Mouse (Mus musculus) liver, embryonic 11.5 days (tissue): ENCODE data around the gene Ces1f. TPM values are rescaled to one million over a fixed set of nuclear protein-coding genes. Genes with fewer than 3 reads are reported as not detected.

Experiments used
- ATAC-seq: fragments of 200-750 bp; cut with Nextera tagmentation; replicated peaks from 2 replicates; pipeline ENCODE4 v1.8.0; 2017; ENCODE audit warnings: moderate number of reproducible peaks, mild to moderate bottlenecking, moderate TSS enrichment, moderate library complexity; ENCODE audit not compliant: low FRiP score
- DNase-seq: peaks from one replicate; pipeline ENCODE4 v3.0.0-alpha.2; 2017; ENCODE audit warnings: low spot score
- H3K27ac ChIP-seq: fragments of 300-500 bp; sonication (generic); 2 replicates; pipeline ENCODE4 v1.5.1; 2014; ENCODE audit warnings: mild to moderate bottlenecking, low read depth, low read length, control low read depth
- H3K27me3 ChIP-seq: fragments of 300-500 bp; sonication (generic); replicated peaks from 2 replicates; pipeline ENCODE4 v1.6.1; 2014; ENCODE audit warnings: low read length, mixed read lengths; ENCODE audit not compliant: control insufficient read depth, insufficient read depth
- H3K36me3 ChIP-seq: fragments of 300-500 bp; sonication (generic); 2 replicates; pipeline ENCODE4 v1.6.1; 2014; ENCODE audit warnings: mild to moderate bottlenecking, low read length, moderate library complexity, mixed read lengths; ENCODE audit not compliant: control insufficient read depth, insufficient read depth
- H3K4me1 ChIP-seq: fragments of 300-500 bp; sonication (generic); replicated peaks from 2 replicates; pipeline ENCODE4 v1.6.1; 2014; ENCODE audit warnings: low read length, mixed read lengths; ENCODE audit not compliant: control insufficient read depth, insufficient read depth
- H3K4me2 ChIP-seq: fragments of 300-500 bp; sonication (generic); 2 replicates; pipeline ENCODE4 v1.6.1; 2014; ENCODE audit warnings: mild to moderate bottlenecking, control low read depth, moderate library complexity
- H3K4me3 ChIP-seq: fragments of 300-500 bp; sonication (generic); 2 replicates; pipeline ENCODE4 v1.5.1; 2014; ENCODE audit warnings: low read depth, low read length, control low read depth
- H3K9ac ChIP-seq: fragments of 300-500 bp; sonication (generic); 2 replicates; pipeline ENCODE4 v1.6.1; 2014; ENCODE audit warnings: low read depth, low read length, control low read depth
- H3K9me3 ChIP-seq: fragments of 300-500 bp; sonication (generic); 2 replicates; pipeline ENCODE4 v1.6.1; 2016; ENCODE audit warnings: low read length, inconsistent platforms, mixed read lengths; ENCODE audit not compliant: control insufficient read depth
- WGBS: fragments of 180-500 bp; shearing (Covaris S2); extraction: QIAGEN DNeasy Blood & Tissue Kit; methylation state at CpG from one replicate; pipeline ENCODE4 v1.1.7; 2014; 5-methylcytosine and 5-hydroxymethylcytosine counted together
- polyA plus RNA-seq: library from polyadenylated mRNA; unstranded; fragments of >200 nt; fragmentation: Nextera tagmentation; extraction: Ambion mirVana; gene quantifications from 2 replicates; pipeline ENCODE4 v1.2.1, GENCODE M21; 2014

Ces1f gene
- polyA plus RNA-seq, 1 experiment from 2014 or later: not detected

DNA sequence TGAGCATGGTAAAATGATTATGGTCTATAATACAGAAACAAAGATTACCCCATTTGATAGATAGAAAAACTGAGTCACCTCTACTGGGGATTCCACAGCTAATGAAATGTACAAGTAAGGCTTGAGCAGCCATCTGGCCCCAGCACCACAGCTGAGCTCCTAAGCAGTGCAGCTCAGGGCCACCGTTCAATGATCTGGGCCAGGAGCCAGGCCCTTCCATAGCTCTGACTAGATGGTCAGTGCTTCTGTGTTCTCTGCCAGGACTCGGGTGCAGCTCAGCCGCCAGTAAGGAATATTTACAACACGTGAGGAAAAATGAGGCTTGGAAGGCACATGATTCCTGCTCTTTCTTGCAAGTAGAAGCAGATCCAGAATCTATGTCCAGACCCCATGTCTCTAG is 6.9 kb downstream of the Ces1f start:
- ATAC-seq (no peak), DNase-seq (no peak)
- Histone ChIP-seq H3K9me3 (no peaks in the 10 kb centered on the region), H3K4me2 (no peak overlapping the region), H3K27me3 (no peaks in the 10 kb centered on the region), H3K36me3 (no peaks in the 10 kb centered on the region), H3K4me1 (no peaks in the 10 kb centered on the region), H3K9ac (no peak overlapping the region), H3K4me3 (no peak overlapping the region), H3K27ac (no peak overlapping the region)
- 81% methylated on average over 4 of the region's 4 CpGs for WGBS

DNA sequence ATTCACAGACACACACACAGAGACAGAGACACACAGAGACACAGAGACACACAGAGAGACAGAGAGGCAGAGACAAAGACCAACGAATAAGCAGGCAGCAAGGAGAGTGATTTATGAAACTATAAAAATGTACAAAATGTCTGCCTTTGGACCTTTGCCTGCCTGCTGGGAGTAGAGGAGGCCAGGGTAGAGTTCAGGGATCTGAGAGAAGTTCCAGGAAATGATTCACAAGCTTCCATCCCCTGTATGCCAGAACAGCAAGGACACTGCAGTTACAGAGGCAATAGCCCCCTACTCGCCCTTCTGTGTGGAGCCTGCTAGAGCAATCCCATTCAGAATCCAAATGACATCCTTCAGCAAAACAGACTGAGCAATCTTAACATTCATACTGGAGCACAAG is 18.1 kb downstream of the Ces1f start:
- Histone ChIP-seq H3K27ac (no peak overlapping the region), H3K4me2 (no peak overlapping the region), H3K4me1 (no peaks in the 10 kb centered on the region), H3K36me3 (no peaks in the 10 kb centered on the region), H3K4me3 (no peak overlapping the region), H3K27me3 (no peaks in the 10 kb centered on the region), H3K9me3 (no peaks in the 10 kb centered on the region), H3K9ac (no peak overlapping the region)
- DNase-seq: no peak
- ATAC-seq: no peak
- WGBS: 54% methylated on average over 2 of the region's 2 CpGs

DNA sequence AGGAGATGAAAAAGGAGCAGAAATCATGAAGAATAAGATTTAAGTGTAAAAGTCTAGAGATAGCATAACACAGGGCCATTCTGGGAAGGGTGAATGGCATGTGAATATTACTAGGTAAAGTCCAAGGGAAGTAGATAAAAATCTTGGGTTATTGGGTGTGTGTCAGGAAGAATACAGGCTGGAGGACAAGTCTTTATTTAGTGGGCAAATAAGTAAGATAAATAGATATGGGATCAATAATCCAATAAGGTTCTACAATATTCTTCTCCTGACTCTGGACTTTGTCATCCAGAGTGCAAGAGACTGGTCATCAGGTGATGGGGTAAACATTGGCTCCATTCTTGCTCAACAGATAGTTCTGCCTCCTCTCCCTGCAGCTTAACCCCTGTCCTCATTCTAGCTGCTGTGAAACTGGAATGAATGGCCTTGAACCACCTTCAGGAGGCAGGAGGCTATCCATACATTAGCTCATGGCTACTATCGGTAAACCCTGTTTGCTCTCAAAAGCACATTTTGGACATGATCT is 27.1 kb downstream of the Ces1f start:
- ATAC-seq (no peak; the same call in 1 of the 2 replicates), DNase-seq (no peak)
- 79% methylated on average over 1 of the region's 1 CpGs for WGBS
- Histone ChIP-seq H3K4me1 (no peaks in the 10 kb centered on the region), H3K27ac (no peak overlapping the region), H3K9ac (no peak overlapping the region), H3K27me3 (no peaks in the 10 kb centered on the region), H3K4me2 (no peak overlapping the region), H3K4me3 (no peak overlapping the region), H3K9me3 (no peaks in the 10 kb centered on the region), H3K36me3 (no peaks in the 10 kb centered on the region)

DNA sequence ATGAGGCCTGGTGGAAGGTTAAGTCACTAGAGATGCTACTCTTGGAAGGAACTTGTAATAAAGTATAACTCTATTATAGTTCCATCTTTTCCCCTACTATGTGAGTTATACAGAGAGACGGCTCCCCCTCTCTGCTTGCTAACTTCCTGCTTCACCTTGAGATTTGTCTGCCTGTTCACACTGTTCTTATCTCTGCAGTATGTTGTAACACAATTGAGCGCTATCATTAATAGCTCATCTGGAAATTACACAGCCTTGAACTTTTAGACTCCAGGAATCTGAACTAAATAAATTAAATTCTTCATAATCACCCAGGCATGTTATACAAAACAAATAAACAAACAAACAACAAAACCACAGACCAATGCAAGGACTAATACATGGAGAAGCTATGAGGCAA is 33.5 kb downstream of the Ces1f start:
- ATAC-seq (no peak), DNase-seq (no peak)
- Histone ChIP-seq H3K4me3 (no peak overlapping the region), H3K9me3 (no peaks in the 10 kb centered on the region), H3K36me3 (no peaks in the 10 kb centered on the region), H3K27ac (no peak overlapping the region), H3K4me1 (no peaks in the 10 kb centered on the region), H3K4me2 (no peak overlapping the region), H3K27me3 (no peaks in the 10 kb centered on the region), H3K9ac (no peak overlapping the region)
- WGBS: 76% methylated on average over 2 of the region's 2 CpGs

DNA sequence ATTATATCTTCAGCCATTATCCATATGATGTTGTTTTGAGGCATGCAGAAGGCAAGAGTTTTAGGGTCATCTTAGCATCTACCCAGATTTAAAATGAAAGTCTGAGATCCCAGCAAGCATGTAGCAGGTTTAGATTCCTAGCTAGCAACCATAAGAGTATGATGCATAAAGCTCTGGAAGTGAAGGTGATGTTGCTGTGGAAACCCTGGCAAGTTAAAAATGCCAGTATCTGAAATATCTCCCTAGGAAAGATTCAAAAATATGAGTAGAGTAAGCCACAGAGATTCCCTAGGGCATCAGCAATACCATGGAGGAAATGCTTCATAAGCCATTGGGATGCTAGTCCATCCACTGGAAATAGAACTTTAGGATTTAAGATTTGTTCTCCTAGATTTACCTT is 39.7 kb downstream of the Ces1f start:
- ATAC-seq: no peak
- H3K4me3 ChIP-seq: no peak overlapping the region
- H3K4me1 ChIP-seq: no peaks in the 10 kb centered on the region

DNA sequence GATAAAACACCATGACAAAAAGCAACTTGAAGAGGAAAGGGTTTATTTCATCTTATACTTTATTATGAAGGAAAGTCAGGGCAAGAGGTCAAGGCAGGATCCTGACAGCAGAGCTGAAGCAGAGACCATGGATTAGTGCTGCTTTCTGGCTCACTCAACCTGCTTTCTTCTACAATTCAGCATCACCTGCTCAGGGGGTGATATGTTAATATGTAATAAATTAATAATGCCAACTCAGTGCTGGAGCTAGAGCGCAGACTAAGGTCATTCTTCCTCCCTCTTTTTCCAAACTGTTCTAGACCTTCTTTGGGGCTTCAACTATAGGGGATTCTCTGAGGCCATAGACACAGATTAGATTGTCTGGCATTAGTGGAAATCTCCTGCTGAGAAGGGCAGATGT is 43.9 kb downstream of the Ces1f start:
- H3K4me3 ChIP-seq: no peak overlapping the region
- DNase-seq: no peak
- H3K27me3 ChIP-seq: no peaks in the 10 kb centered on the region; the same call in 1 of the 2 replicates
- 83% methylated on average over 1 of the region's 1 CpGs for WGBS
- no peaks in the 10 kb centered on the region for H3K36me3 ChIP-seq
- H3K4me2 ChIP-seq: no peak overlapping the region
- H3K27ac ChIP-seq: no peak overlapping the region
- no peak for ATAC-seq
- no peak overlapping the region for H3K9ac ChIP-seq
- H3K4me1 ChIP-seq: no peaks in the 10 kb centered on the region
- no peaks in the 10 kb centered on the region for H3K9me3 ChIP-seq

More for the DNA sequence above, 39.7 kb downstream of the Ces1f start:
- H3K9me3 ChIP-seq: no peaks in the 10 kb centered on the region
- no peaks in the 10 kb centered on the region for H3K36me3 ChIP-seq
- no peak overlapping the region for H3K9ac ChIP-seq
- no peak overlapping the region for H3K27ac ChIP-seq
- H3K27me3 ChIP-seq: no peaks in the 10 kb centered on the region; the same call in 1 of the 2 replicates
- no peak overlapping the region for H3K4me2 ChIP-seq
- no peak for DNase-seq

DNA sequence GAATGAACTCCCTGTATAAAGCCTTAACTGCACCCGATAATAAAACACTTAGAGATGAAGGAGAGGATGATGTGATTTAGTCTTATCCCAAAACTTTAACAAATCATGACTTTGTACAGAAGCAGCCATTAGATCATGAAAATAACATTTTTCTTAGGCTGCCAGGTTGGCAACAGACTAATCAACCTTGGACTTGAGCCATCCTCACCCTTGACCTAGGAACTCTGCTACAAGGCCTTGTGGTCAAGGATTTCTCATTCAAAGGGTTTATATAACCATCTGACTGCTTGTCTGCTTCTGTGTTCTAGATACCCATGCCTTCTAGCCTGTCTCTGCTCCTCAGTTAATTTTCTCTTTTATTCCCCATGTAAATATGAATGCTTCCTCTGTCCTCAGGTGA is 44.8 kb downstream of the Ces1f start:
- Histone ChIP-seq H3K9ac (no peak overlapping the region), H3K4me1 (no peaks in the 10 kb centered on the region), H3K36me3 (no peaks in the 10 kb centered on the region), H3K4me2 (no peak overlapping the region), H3K4me3 (no peak overlapping the region), H3K9me3 (no peaks in the 10 kb centered on the region), H3K27ac (no peak overlapping the region), H3K27me3 (no peaks in the 10 kb centered on the region; the same call in 1 of the 2 replicates)
- 71% methylated on average over 1 of the region's 1 CpGs for WGBS
- ATAC-seq (no peak), DNase-seq (no peak)

DNA sequence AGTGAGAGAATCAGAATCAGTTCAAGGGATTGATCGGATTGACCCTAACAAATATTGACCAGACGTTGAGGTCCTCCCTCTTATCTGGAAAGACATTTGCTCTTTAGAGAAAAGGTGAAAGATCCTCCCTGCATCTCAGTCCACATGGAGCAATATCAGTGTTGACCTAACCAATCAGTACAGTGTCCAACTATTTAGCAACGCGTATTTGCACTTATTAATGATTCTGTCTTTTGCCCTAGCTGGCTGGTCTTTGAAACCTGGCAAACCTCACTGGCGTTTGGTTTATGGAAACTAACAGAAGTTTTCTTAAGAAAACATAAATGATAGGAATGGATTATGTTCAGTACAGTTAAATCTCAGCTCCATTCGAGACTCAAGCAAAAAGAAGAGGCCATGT is 45.5 kb downstream of the Ces1f start:
- H3K4me2 ChIP-seq: no peak overlapping the region
- H3K27ac ChIP-seq: no peak overlapping the region
- DNase-seq (no peak), ATAC-seq (no peak)
- H3K4me1 ChIP-seq: no peaks in the 10 kb centered on the region
- H3K36me3 ChIP-seq: no peaks in the 10 kb centered on the region
- no peak overlapping the region for H3K9ac ChIP-seq
- H3K4me3 ChIP-seq: no peak overlapping the region
- 66% methylated on average over 6 of the region's 6 CpGs for WGBS
- no peaks in the 10 kb centered on the region; the same call in 1 of the 2 replicates for H3K27me3 ChIP-seq
- H3K9me3 ChIP-seq: no peaks in the 10 kb centered on the region

DNA sequence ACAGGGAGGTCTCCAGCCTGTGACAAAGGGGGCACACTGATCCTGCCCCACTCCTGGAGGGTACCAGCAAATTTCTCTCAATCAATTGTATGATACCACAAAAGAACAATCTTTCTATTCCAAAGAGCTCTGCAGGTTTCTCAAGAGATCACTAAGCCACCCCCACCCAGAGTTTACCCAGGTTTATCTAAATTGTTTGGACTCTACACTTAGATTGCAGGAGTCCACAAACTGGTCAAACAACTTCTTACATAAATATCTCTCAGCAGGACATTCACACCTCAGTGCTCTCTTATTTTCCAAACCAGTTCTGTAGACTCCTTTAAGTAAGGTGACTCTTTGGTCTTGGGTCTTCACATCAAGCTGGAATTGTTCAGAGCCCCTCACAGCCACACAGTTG is 50.1 kb downstream of the Ces1f start, which contains the start of gene Ces1e:
TSS of gene Ces1e (minus strand) at position 174 of the 400 bp plus-strand sequence.
- H3K4me1 ChIP-seq: no peaks in the 10 kb centered on the region
- H3K9me3 ChIP-seq: no peaks in the 10 kb centered on the region
- DNase-seq (no peak), ATAC-seq (no peak)
- no peak within 1 kb of the TSS for H3K9ac ChIP-seq
- no peak within 1 kb of the TSS for H3K27ac ChIP-seq
- no peaks in the 10 kb centered on the region for H3K36me3 ChIP-seq
- H3K4me2 ChIP-seq: no peak within 1 kb of the TSS
- no peaks in the 10 kb centered on the region for H3K27me3 ChIP-seq
- H3K4me3 ChIP-seq: no peak within 1 kb of the TSS
